Mouse (Mus musculus) Muller cell, postnatal 12 days (primary cell): ENCODE measurements at regions not wholly inside any gene's neighbourhood (a gene's known extent, or its start where the extent isn't known, plus 50 kb on each side); places are given as distances from the start of the nearest gene placed in this dataset.

Source experiments
- DNase-seq: peaks from one replicate; pipeline ENCODE4 v3.0.0-alpha.2; 2015; ENCODE audit errors: inconsistent ontology term

DNA sequence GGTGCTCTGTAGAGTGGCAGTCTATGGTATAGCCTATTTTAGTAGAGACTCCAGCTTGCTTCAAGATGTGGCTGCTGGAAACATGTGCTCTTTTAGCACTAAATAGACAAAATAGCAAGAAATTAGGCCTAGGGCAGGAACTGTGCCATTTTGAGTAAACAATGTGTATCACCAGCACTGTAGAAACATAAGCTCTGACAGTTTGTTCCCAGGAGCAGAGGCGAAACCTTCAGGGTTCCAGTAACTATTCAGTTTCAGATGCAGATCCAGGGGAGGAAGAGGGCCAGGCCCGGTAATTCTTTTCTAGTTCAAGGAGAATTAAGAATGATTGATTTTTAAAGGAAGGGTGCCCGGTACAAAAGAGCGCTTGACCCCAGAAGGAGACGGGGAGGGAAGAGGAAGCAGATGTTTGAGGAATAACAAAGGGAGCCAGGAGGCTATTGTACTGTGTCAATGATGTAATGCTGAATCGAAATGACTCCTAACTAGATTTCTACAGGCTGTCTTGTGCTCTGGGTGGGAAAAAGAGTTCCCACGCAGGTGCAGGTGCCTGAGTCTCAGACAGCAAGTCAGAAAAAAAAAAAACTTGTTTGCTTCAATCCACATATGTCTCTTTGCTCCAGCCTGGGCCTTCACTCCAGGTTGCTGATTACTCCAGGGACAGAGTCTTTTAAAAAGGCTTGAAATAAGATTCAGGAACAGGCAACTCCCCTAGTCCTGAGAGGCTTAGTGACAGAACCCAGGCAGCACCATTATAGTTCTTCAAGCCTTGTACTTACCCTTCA lies 57.4 kb upstream of the Tex13c2 start:
- no peak for DNase-seq
